Mouse (Mus musculus): ENCODE data around the gene Smim4. TPM values are rescaled to one million over a fixed set of nuclear protein-coding genes. Genes with fewer than 3 reads are reported as not detected.

Smim4 gene
- total RNA-seq, 2 experiments from 2014 or later = 26.9 to 30.3 TPM

- no peak for DNase-seq (ENCODE audit: low spot score in 2 of 2)
These were observed 3.4 kb downstream of the Smim4 start for GRCm38 (mm10) chr14:31125106-31126075.

DNA sequence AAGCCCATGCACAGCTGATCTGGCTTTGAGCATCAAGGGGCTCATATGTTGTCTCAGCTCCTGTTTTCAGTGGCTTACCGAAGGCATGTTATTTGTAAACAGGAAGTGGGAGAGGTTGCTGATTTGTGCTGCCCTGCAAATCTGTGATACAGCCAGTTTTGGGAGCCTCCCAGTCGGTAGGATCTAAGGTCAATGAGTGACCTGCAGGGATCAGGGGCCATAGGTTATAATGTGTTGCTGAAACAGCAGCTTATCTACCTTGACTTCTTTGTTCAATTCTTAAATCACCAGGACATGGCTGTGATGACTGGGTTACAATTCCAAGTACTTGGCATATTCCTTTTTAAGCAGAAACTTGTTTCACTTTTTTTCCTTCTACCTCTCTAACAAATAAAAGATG is 13.2 kb downstream of the Smim4 start:
- no peak for DNase-seq (ENCODE audit: low spot score in 2 of 2)

- DNase-seq (ENCODE audit: low spot score in 2 of 2) = no peak
These were observed 14.7 kb downstream of the Smim4 start for GRCm38 (mm10) chr14:31114011-31114410.

GRCm38 (mm10) chr14:31112187-31112586 is 16.6 kb downstream of the Smim4 start:
- DNase-seq (ENCODE audit: low spot score in 2 of 2) = no peak

GRCm38 (mm10) chr14:31110613-31111012 is 18.1 kb downstream of the Smim4 start:
- no peak for DNase-seq (ENCODE audit: low spot score in 2 of 2)

GRCm38 (mm10) chr14:31105156-31105555 is 23.6 kb downstream of the Smim4 start:
- DNase-seq (ENCODE audit: low spot score in 2 of 2) = no peak

DNA sequence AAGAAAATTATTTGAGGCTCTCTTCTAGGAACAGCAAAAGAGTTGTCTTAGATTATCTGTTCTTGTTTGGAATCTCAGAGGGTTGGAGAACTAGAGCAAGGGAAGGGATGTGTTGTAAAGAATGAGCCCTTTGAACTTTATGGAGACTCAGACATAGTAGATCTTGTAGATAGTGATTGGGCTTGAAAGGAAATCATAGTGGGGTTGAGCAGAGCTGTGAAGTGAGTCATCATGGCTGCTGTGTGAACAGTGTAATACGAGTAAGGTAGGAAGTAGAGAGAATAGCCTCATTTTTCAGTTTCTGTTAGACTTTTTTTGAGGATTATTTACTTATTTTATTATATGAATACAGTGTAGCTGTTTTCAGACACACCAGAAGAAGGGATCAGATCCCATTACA is 38.8 kb downstream of the Smim4 start:
- DNase-seq (ENCODE audit: low spot score in 2 of 2) = no peak

DNA sequence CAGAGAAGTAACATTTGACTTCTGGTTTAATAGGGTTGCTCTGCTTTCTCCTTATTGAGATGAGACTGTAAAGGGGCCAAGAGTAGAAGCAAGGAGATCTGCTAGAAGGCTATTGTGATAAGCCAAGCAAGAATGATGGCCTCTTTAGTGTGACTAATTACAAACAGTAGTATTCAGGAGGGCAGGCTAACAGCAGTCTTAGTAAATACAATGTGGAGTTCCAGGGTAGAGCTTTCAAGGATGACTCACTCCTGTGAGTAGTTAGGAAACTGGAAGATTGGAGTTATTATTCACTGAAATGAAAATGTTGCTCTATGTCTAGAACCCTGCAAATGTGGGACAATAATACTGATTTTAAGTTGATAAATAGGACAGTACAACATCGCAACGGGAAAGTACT is 40.2 kb downstream of the Smim4 start:
- no peak for DNase-seq (ENCODE audit: low spot score in 2 of 2)

GRCm38 (mm10) chr14:31087433-31087832 is 41.3 kb downstream of the Smim4 start:
- DNase-seq (ENCODE audit: low spot score in 2 of 2) = no peak

DNA sequence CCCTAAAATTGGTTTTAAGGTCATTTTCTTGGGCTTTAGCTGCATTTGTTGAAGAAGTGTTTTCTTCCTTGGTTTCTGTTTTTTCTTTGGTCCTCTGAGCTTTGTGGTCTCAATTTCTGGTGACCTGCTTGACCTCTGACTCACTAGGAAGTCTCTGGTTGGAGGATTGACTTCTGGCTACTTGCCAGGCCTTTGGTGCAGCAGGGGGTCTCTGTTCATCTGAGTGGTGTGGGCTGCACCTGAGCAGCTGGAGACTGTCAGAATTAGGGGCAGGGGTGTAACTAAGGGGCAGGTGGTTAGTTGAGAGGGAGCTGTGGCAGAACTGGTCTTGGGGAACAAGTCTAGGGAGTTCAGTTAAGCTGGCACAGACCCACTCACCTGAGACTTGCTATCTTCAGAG is 47.6 kb downstream of the Smim4 start:
- no peak for DNase-seq (ENCODE audit: low spot score in 2 of 2)

GRCm38 (mm10) chr14:31079313-31080028 is 49.3 kb downstream of the Smim4 start:
- DNase-seq (ENCODE audit: low spot score in 2 of 2) = no peak

DNA sequence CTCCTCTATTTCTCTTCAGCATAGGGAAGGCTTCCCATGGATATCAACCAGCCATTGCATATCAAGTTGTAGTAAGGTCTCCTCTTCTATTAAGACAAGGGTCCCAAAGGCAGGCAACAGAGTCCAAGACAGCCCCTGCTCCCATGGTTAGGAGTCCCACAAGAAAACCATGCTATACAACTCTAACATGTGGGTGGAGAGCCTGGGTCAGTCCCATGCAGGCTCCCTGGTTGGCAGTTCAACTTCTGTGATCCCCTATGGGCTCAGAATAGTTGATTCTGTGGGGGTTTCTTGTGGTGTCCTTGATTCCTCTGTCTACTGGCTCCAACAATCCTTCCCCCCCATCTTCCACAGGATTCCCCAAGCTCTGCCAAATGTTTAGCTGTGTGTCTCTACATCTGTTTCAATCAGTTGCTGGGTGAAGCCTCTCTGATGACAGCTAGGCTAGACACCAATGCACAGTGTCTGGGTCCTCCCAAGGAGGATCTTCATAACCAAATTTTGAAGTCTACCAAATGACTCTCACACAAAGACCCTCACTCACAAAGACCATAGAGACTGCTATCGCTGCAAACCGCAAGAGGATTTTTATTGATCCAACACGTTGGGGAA is 50.1 kb downstream of the Smim4 start:
- DNase-seq (ENCODE audit: low spot score in 2 of 2) = no peak

DNA sequence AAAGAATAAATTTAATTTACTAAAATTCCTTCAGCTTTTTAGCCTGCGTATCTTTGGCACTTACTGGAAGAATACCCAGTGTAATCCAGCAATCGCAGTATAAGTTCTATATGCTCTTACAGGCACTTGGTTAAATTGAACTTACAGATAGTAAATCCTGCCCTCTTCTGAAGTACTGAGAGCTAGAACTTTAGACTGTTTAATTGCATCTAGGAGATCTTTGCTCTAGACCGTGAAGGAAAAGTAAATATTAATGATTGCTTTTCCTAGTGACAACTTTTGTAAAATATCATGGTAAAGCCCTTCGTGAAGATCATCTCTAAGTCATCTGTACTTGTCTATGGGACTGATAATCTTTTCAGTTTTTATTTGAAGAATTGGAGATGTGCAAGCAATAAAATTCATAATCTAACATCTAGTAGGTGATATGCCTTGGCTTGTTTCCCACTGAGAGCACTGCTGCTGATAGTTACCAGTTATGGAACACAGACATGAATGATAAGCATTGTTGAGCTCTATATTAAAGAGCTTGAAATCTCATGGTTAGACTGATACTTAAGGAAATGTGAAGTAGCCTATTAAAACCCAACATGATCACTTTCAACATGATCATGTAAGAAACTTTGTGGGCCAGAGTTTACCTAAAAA is 59.5 kb downstream of the Smim4 start:
- DNase-seq (ENCODE audit: low spot score in 2 of 2) = no peak

GRCm38 (mm10) chr14:31062277-31062676 is 66.5 kb downstream of the Smim4 start:
- DNase-seq (ENCODE audit: low spot score in 2 of 2) = no peak

DNA sequence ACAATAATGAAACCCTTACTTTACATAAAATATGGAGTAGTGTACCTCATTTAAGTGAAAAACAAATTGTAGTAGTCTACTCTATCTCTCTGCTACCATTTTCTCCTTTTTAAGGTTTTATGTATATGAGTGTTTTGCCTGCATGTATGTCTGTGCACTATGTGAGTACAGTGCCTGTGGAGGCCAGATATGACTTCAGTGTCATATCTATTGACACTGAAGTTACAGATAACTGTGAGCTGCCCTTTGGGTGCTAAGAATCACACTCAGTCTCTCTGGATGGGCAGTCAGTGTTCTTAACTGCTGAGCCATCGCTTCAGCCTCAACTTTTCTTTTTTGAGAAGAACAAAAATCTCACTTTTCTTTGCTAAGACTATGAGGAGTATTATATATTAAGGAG is 82.9 kb downstream of the Smim4 start:
- no peak for DNase-seq (ENCODE audit: low spot score in 2 of 2)

GRCm38 (mm10) chr14:31045296-31045695 is 83.5 kb downstream of the Smim4 start:
- DNase-seq (ENCODE audit: low spot score in 2 of 2) = no peak

Other genes starting within 250 kb of the Smim4 start
- 1 to 10 TPM in 1 of 2 experiments, under 1 TPM in 1; 0.89 to 1.8 TPM for gene Mustn1, start 249.8 kb downstream of the Smim4 start, total RNA-seq (2021)
- gene Itih4, start 242.5 kb downstream of the Smim4 start, total RNA-seq (2021) = under 1 TPM in 1 of 2 experiments, not detected in 1; 0.15 TPM
- gene Itih3, start 205.2 kb downstream of the Smim4 start, total RNA-seq (2021) = 10 to 100 TPM; 25.6 to 31.0 TPM
- gene Itih1, start 185.7 kb downstream of the Smim4 start, total RNA-seq (2021) = not detected
- 10 to 100 TPM; 18.2 to 20.4 TPM for gene Nek4, start 177.6 kb downstream of the Smim4 start, total RNA-seq (2021)
- gene Glt8d1, start 127.6 kb downstream of the Smim4 start, total RNA-seq (2021) = 10 to 100 TPM; 38.4 to 39.4 TPM
- gene Spcs1, start 127.3 kb downstream of the Smim4 start, total RNA-seq (2021) = 100 to 1,000 TPM; 149 to 170 TPM
- 10 to 100 TPM; 52.0 to 56.4 TPM for gene Pbrm1, start 109.8 kb downstream of the Smim4 start, total RNA-seq (2021)
- gene Gnl3, start 109.8 kb downstream of the Smim4 start, total RNA-seq (2021) = 10 to 100 TPM; 42.6 to 45.7 TPM
- 10 to 100 TPM; 11.0 to 11.5 TPM for gene Nt5dc2, start 2.1 kb upstream of the Smim4 start, total RNA-seq (2021)
- gene Stab1, start 39.7 kb upstream of the Smim4 start, total RNA-seq (2021) = 10 to 100 TPM; 15.6 to 16.2 TPM
- gene Tnnc1, start 79.4 kb upstream of the Smim4 start, total RNA-seq (2021) = 1 to 10 TPM; 2.0 to 3.5 TPM
- 100 to 1,000 TPM; 434 to 437 TPM for gene Nisch, start 88.0 kb upstream of the Smim4 start, total RNA-seq (2021)
- 1 to 10 TPM; 5.2 to 5.7 TPM for gene Sema3g, start 88.9 kb upstream of the Smim4 start, total RNA-seq (2021)
- 1 to 10 TPM; 3.7 to 3.8 TPM for gene Phf7, start 122.4 kb upstream of the Smim4 start, total RNA-seq (2021)
- gene Bap1, start 122.5 kb upstream of the Smim4 start, total RNA-seq (2021) = 100 to 1,000 TPM; 137 to 140 TPM
- 1 to 10 TPM; 3.7 to 4.9 TPM for gene Dnah1, start 194.9 kb upstream of the Smim4 start, total RNA-seq (2021)
- gene Capn7, start 207.7 kb upstream of the Smim4 start, total RNA-seq (2021) = 10 to 100 TPM; 37.6 to 41.5 TPM